Mouse (Mus musculus) neural tube, embryonic 11.5 days (tissue): ENCODE data around the gene Nup98. TPM values are rescaled to one million over a fixed set of nuclear protein-coding genes. Genes with fewer than 3 reads are reported as not detected.

ENCODE experiments used
- ATAC-seq: fragments of 200-750 bp; cut with Nextera tagmentation; 2 replicates; pipeline ENCODE4 v1.8.0; 2017; ENCODE audit warnings: moderate number of reproducible peaks, mild to moderate bottlenecking, moderate TSS enrichment, moderate library complexity; ENCODE audit not compliant: insufficient read depth, low FRiP score, low TSS enrichment
- DNase-seq: peaks from one replicate; pipeline ENCODE4 v3.0.0-alpha.2; 2015; ENCODE audit warnings: low spot score
- H3K27ac ChIP-seq: fragments of 300-500 bp; sonication (generic); 2 replicates; pipeline ENCODE4 v1.5.1; 2014; ENCODE audit warnings: low read depth, mild to moderate bottlenecking, low read length
- H3K27me3 ChIP-seq: fragments of 300-500 bp; sonication (generic); 2 replicates; pipeline ENCODE4 v1.6.1; 2014; ENCODE audit warnings: mild to moderate bottlenecking, low read length, mixed read lengths; ENCODE audit not compliant: control insufficient read depth, insufficient read depth
- H3K36me3 ChIP-seq: fragments of 300-500 bp; sonication (generic); 2 replicates; pipeline ENCODE4 v1.6.1; 2014; ENCODE audit warnings: mild to moderate bottlenecking, low read length, moderate library complexity, mixed read lengths; ENCODE audit not compliant: control insufficient read depth, insufficient read depth
- H3K4me1 ChIP-seq: fragments of 300-500 bp; sonication (generic); 2 replicates; pipeline ENCODE4 v1.6.1; 2014; ENCODE audit warnings: low read length, mixed read lengths; ENCODE audit not compliant: control insufficient read depth, insufficient read depth
- H3K4me2 ChIP-seq: fragments of 300-500 bp; sonication (generic); 2 replicates; pipeline ENCODE4 v1.6.1; 2014; ENCODE audit warnings: low read depth, mild to moderate bottlenecking, moderate library complexity
- H3K4me3 ChIP-seq: fragments of 300-500 bp; sonication (generic); 2 replicates; pipeline ENCODE4 v1.5.1; 2014; ENCODE audit warnings: low read depth, low read length
- H3K9ac ChIP-seq: fragments of 300-500 bp; sonication (generic); 2 replicates; pipeline ENCODE4 v1.6.1; 2014; ENCODE audit warnings: mild to moderate bottlenecking, low read length
- H3K9me3 ChIP-seq: fragments of 300-500 bp; sonication (generic); 2 replicates; pipeline ENCODE4 v1.6.1; 2016; ENCODE audit warnings: low read length; ENCODE audit not compliant: control insufficient read depth
- WGBS: fragments of 180-500 bp; shearing (Covaris S2); extraction: QIAGEN DNeasy Blood & Tissue Kit; methylation state at CpG from one replicate; pipeline ENCODE4 v1.1.7; 2014; 5-methylcytosine and 5-hydroxymethylcytosine counted together
- polyA plus RNA-seq: library from polyadenylated mRNA; unstranded; fragments of >200 nt; fragmentation: Nextera tagmentation; extraction: Ambion mirVana; gene quantifications from 2 replicates; pipeline ENCODE4 v1.2.1, GENCODE M21; 2014

Gene Nup98
- polyA plus RNA-seq, 1 experiment from 2014 or later = 45.9 TPM

GRCm38 (mm10) chr7:102117382-102117781, 92.6 kb downstream of the Nup98 start:
- H3K4me1 ChIP-seq = no peaks in the 10 kb centered on the region
- H3K9ac ChIP-seq = no peak overlapping the region
- H3K27ac ChIP-seq = no peak overlapping the region
- no peaks in the 10 kb centered on the region for H3K9me3 ChIP-seq
- no peak overlapping the region for H3K4me3 ChIP-seq
- 78% methylated on average over 6 of the region's 6 CpGs for WGBS
- peaks cover 18% of the 10 kb centered on the region for H3K36me3 ChIP-seq
- H3K4me2 ChIP-seq = no peak overlapping the region
- ATAC-seq (no peak), DNase-seq (no peak)
- no peaks in the 10 kb centered on the region for H3K27me3 ChIP-seq

GRCm38 (mm10) chr7:102116579-102117331, 93.2 kb downstream of the Nup98 start, which contains the start of gene Chrna10:
Gene Chrna10 (minus strand): TSS chr7:102116828.
- no peak within 1 kb of the TSS for H3K4me3 ChIP-seq
- no peak for ATAC-seq
- no peaks in the 10 kb centered on the region for H3K4me1 ChIP-seq
- H3K4me2 ChIP-seq = no peak within 1 kb of the TSS
- peaks cover 13% of the 10 kb centered on the region for H3K36me3 ChIP-seq
- no peak for DNase-seq
- WGBS = 56% methylated on average over 7 of the region's 7 CpGs
- H3K9me3 ChIP-seq = no peaks in the 10 kb centered on the region
- H3K27me3 ChIP-seq = no peaks in the 10 kb centered on the region
- H3K27ac ChIP-seq = no peak within 1 kb of the TSS
- H3K9ac ChIP-seq = no peak within 1 kb of the TSS

GRCm38 (mm10) chr7:102113151-102113729, 96.7 kb downstream of the Nup98 start:
- Histone ChIP-seq H3K27me3 (no peaks in the 10 kb centered on the region), H3K9ac (no peak overlapping the region), H3K4me1 (no peaks in the 10 kb centered on the region), H3K27ac (no peak overlapping the region), H3K9me3 (no peaks in the 10 kb centered on the region), H3K4me2 (no peak overlapping the region), H3K36me3 (no peaks in the 10 kb centered on the region), H3K4me3 (no peak overlapping the region)
- ATAC-seq (no peak), DNase-seq (no peak)
- WGBS = 78% methylated on average over 45 of the region's 45 CpGs

GRCm38 (mm10) chr7:102109746-102110145, 100.2 kb downstream of the Nup98 start:
- Histone ChIP-seq H3K27ac (no peak overlapping the region), H3K4me2 (no peak overlapping the region), H3K9me3 (no peaks in the 10 kb centered on the region), H3K27me3 (no peaks in the 10 kb centered on the region), H3K9ac (no peak overlapping the region), H3K4me3 (no peak overlapping the region), H3K4me1 (no peaks in the 10 kb centered on the region), H3K36me3 (no peaks in the 10 kb centered on the region)
- no peak for DNase-seq
- no peak for ATAC-seq
- 88% methylated on average over 4 of the region's 4 CpGs for WGBS

- H3K4me1 ChIP-seq = no peaks in the 10 kb centered on the region
- no peaks in the 10 kb centered on the region for H3K27me3 ChIP-seq
- ATAC-seq = no peak
- no peaks in the 10 kb centered on the region for H3K9me3 ChIP-seq
- no peak within 1 kb of the TSS for H3K4me2 ChIP-seq
- H3K27ac ChIP-seq = no peak within 1 kb of the TSS
- H3K9ac ChIP-seq = no peak within 1 kb of the TSS
- DNase-seq = no peak
- H3K4me3 ChIP-seq = no peak within 1 kb of the TSS
- H3K36me3 ChIP-seq = no peaks in the 10 kb centered on the region
- 71% methylated on average over 7 of the region's 7 CpGs for WGBS
These were observed 100.8 kb downstream of the Nup98 start, which contains the start of gene Art5 for GRCm38 (mm10) chr7:102109171-102109570. Gene Art5 (minus strand): TSS chr7:102109489.

- no peak for DNase-seq
- no peak overlapping the region for H3K27ac ChIP-seq
- ATAC-seq = no peak
- H3K36me3 ChIP-seq = no peaks in the 10 kb centered on the region
- WGBS = 85% methylated on average over 1 of the region's 1 CpGs
- H3K4me1 ChIP-seq = no peaks in the 10 kb centered on the region
- no peaks in the 10 kb centered on the region for H3K27me3 ChIP-seq
- no peak overlapping the region for H3K9ac ChIP-seq
- no peak overlapping the region for H3K4me2 ChIP-seq
- H3K4me3 ChIP-seq = no peak overlapping the region
- H3K9me3 ChIP-seq = no peaks in the 10 kb centered on the region
These were observed 101.8 kb downstream of the Nup98 start for GRCm38 (mm10) chr7:102108206-102108605.

- H3K4me2 ChIP-seq = peak overlapping the region; percentile 42
- peak overlapping the region; percentile 45 for H3K9ac ChIP-seq
- no peak overlapping the region for H3K27ac ChIP-seq
- no peaks in the 10 kb centered on the region for H3K36me3 ChIP-seq
- ATAC-seq (no peak), DNase-seq (no peak)
- peak overlapping the region; percentile 19; the same call in 1 of the 2 replicates for H3K4me3 ChIP-seq
- H3K27me3 ChIP-seq = no peaks in the 10 kb centered on the region
- WGBS = 28% methylated on average over 22 of the region's 23 CpGs
- H3K4me1 ChIP-seq = no peaks in the 10 kb centered on the region
- H3K9me3 ChIP-seq = no peaks in the 10 kb centered on the region
These were observed 103.3 kb downstream of the Nup98 start for GRCm38 (mm10) chr7:102106700-102107141.

- no peak overlapping the region for H3K4me2 ChIP-seq
- no peak for DNase-seq
- no peaks in the 10 kb centered on the region for H3K36me3 ChIP-seq
- H3K27me3 ChIP-seq = no peaks in the 10 kb centered on the region
- no peak overlapping the region for H3K9ac ChIP-seq
- no peaks in the 10 kb centered on the region for H3K9me3 ChIP-seq
- no peak overlapping the region for H3K4me3 ChIP-seq
- WGBS = 80% methylated on average over 5 of the region's 5 CpGs
- ATAC-seq = no peak
- no peak overlapping the region for H3K27ac ChIP-seq
- H3K4me1 ChIP-seq = peaks cover 6% of the 10 kb centered on the region; the same call in 1 of the 2 replicates
These were observed 105.8 kb downstream of the Nup98 start for GRCm38 (mm10) chr7:102104126-102104525.

- Histone ChIP-seq H3K4me2 (no peak overlapping the region), H3K27me3 (no peaks in the 10 kb centered on the region), H3K9me3 (no peaks in the 10 kb centered on the region), H3K27ac (no peak overlapping the region), H3K9ac (no peak overlapping the region), H3K36me3 (no peaks in the 10 kb centered on the region), H3K4me1 (peaks cover 6% of the 10 kb centered on the region; the same call in 1 of the 2 replicates), H3K4me3 (no peak overlapping the region)
- 94% methylated on average over 2 of the region's 2 CpGs for WGBS
- ATAC-seq = no peak
- DNase-seq = no peak
These were observed 106.4 kb downstream of the Nup98 start for GRCm38 (mm10) chr7:102103555-102103954.
